Mouse (Mus musculus): ENCODE measurements around the gene Ndufv1.
A peak's percentile ranks its signal among the peaks of the same experiment; 100 is the strongest.

Ndufv1 gene

DNA sequence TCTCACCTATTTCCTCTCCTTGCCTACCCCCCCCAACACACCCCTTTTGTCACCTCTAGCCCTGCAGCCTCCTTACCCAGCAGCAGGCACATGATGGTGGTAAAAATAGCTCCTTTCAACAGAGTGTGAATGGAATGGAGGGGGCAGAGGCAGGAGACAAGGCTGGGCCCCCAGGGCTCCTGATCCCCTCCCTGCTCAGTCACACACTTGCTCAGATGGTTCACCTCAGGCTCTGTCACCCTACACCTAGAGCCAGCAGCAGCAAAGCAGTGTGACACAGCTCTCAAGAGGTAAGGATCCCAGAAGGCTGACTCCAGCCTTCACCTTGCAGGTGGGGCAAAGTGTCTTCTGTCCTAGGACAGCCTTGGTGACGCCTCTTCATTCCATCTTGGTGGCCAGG lies 9.5 kb downstream of the Ndufv1 start, which contains the start of gene Doc2g:
TSS of gene Doc2g (plus strand) at position 202 of the 400 bp plus-strand sequence.
- no peak for DNase-seq (ENCODE audit: low read depth, low spot score)

DNA sequence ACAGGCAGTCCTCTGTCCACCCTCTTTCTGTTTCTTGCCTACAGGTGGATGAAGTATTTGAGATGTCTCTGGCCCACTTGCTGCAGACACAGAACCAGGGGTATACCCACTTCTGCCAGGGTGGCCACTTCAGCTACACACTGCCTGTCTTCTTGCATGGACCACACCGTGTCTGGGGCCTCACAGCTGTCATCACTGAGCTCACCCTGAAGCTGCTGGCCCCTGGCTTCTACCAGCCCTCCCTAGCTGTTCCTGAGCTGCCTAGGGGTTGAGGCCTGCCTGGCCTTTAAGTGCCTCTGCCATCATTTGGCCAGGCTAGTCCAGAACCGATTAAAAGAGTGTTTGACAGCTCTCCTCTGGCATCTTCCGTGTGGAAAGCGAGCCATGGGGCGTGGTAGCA lies 10.9 kb downstream of the Ndufv1 start:
- DNase-seq (ENCODE audit: low read depth, low spot score), result no peak

DNA sequence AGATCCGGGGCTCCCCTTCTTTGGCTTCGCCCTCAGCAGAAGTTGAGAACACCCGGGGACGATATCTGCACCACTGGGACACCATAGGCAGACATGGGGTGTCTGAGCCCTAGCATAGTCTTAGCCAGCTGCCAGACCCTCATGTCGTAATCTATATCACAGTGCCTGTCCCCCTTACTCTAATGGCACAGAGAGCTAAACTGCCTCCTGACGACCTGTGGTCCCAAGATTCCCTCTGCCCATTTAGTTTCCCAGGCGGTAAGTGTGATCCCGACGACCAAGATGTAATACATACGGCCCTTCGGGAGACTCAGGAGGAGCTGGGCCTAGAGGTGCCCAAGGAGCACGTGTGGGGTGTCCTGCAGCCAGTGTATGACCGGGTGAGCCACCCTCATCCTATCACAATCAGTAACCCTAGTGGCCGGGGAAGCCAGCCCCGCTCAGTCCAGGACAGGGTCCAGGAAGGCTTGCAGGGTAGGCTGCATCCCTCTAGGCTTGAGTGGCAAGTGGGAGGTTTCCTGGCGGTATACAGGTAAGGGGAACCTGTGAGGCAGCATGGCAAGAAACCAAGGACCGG lies 11.6 kb downstream of the Ndufv1 start:
- DNase-seq (ENCODE audit: low read depth, low spot score), result no peak

DNA sequence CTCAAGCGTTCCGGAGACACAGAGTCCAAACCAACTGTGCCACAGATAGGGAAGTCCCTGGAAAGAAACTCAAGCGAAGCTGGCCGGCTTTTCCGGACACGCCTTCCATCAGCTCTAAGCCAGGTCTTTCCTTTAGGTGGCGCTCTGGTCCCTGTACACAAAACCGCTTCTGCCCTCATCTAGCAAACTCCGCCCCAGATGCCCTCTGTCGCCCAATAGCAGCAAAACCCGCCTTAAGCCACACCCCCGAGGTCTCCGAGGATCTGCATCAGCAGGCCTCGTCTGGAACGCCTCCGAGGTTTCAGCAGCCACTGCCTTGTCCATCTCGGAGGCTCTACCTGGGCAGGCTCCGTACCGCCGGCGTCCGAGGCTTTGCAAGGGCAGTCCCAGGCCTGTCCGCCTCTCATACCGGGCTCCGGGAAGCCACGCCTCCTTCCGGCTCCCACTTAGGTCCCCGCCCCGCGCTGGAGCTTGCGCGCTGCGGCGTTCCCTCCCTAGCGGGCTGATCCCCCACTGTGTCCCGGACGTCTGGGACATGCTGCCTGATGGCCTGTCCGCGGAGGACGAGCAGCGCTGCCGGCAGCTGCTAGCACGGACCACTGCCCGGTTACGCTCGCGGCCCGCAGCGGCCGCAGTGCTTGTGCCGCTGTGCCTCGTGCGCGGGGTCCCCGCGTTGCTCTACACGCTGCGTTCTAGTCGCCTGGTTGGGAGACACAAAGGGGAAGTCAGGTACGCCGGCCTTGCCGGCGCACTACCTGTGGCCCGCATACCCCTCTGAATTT lies 12.3 kb downstream of the Ndufv1 start, which contains the start of the genes Nudt8 and Gm49405:
TSS of gene Nudt8 (plus strand) at position 462 of the 782 bp plus-strand sequence.
TSS of gene Gm49405 (plus strand) at position 508 of the 782 bp plus-strand sequence.
- DNase-seq (ENCODE audit: low read depth, low spot score), result peak; percentile 98

DNA sequence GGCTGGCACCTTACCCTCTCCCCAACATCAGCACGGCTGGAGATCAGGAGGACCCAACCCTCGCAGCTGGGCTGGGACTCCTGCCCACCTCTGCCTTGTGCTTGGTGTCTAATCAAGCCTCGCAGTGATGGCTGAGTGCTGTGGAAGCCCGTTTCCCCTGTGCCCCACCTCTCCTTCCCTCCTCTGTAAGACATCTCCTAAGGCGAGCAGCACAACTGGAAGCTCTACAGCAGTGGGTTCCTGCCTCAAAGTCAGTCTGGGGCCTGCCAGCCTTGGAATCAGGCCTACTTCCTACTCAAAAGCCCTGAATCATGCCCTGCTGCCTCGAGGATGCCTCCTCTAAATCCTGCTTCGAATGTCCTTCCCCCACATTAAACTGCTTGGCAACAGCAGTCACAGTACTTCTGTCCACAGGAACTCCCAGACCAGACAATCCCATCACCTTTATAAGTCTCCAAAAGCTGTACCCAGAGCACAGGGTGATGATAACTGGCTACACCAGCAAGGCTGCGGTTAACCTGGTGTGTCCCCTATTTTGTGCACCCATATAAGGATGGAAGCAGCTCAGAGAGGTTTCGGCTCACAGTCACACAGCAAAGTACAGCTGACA lies 13.4 kb downstream of the Ndufv1 start:
- DNase-seq (ENCODE audit: low read depth, low spot score), result no peak

DNA sequence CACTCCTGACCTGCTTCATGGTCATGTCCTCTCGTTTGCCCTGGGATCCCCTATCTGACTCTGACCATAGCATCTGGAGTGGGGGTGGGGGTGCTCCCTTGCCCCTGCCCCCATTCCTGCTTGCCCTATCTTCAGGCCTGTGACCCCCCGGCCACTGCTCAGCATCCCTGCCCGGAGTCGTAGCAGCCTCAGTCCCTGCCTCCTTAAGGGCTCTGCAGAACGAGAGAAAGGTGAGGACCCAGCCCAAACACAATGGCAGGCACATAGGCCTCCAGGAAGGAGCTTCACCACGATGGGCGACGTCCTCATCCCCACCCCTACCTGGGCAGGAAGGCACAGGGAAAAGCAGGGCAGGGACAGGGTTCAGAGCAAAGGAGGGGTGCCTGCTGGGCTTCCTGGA lies 14.3 kb downstream of the Ndufv1 start:
- no peak for DNase-seq (ENCODE audit: low read depth, low spot score)

DNA sequence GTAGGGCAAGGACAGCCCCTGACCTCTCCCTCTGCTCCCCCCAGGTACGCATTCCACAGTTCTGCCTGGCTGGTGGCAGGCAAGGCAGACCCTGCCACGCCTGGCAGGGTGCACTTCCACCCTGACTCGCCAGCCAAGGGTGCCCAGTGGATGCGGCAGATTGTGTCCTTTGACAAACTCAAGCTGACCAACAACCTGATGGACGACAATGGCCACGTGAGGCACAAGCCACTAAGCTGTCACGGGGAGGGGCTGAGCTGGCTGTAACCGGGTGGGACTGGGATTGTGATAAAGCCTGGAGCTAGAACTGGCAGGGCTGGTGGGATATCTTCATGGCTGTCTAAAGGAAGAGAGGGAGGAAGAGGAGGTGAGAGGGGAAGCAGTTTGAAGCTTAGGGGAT lies 15.4 kb downstream of the Ndufv1 start:
- DNase-seq (ENCODE audit: low read depth, low spot score), result no peak

DNA sequence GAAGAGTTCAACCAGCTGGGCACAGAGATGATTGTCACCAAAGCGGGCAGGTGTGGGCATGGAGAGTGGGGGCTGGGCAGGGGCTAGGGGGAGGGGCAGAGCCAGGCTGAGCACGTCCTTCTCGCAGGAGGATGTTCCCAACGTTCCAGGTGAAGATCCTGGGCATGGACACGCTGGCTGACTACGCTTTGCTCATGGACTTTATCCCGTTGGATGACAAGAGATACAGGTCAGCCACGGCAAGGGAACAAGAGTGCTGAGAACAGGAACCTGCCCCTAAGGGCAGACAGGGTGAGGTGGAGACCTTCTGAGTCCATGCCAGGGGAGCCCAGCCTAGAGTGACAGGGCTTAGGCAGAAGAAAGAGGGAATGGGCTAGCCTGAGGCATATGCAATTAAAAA lies 15.9 kb downstream of the Ndufv1 start:
- no peak for DNase-seq (ENCODE audit: low read depth, low spot score)

DNA sequence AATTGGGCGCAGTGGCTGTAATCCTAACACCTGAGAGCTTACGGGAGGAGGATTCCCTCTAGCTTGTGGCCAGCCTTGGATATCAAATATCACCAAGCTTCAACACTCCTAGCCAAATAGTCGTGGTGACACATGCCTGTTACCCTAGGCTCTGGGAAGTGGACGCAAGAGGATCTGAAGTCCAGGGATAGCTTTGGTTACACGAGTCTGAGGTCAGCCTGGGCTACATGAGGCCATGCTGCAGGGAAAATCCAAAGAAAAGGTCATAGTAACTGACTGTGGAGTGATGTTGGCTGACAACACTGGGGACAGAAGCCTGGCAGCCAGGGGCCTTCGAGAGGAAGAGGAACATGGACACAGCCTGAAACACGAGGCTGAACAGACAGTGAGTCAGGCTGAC lies 16.5 kb downstream of the Ndufv1 start:
- DNase-seq (ENCODE audit: low read depth, low spot score), result no peak

DNA sequence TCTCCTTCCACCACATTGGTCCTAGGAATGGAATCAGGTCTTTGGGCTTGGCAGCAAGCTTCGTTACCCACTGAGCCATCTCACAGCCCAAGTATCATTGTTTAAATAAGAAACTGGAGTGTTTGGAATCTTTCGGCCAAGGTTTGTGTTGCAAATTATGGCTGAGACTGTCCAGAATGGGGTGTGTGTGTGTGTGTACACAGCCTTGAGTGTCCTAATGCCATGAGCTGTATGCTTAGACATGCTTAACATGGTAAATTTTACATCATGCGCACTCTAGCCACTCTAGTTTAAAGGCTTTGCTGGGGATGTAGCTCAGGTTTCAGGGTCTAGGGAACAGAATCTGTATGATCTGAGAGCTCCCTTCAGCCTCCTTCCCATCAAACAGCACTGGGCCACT lies 17.1 kb downstream of the Ndufv1 start:
- DNase-seq (ENCODE audit: low read depth, low spot score), result no peak

DNA sequence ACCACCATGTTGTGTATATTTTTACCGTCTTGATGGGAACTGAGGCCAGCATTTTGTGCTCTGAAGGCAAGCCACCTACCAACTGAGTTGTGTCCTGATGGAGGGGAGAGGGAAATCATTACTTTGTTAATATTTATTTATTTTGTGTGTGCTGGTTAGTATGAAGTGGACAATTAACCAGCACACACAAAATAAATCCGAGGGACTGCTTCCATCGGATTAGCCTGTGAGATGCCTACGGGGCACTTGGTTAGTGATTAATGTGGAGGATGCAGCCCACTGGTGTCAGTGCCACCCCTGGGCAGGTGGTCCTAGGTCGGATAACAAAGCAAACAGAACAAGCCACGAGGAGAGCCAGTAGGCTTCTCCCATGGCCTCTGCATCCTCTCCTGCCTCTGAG lies 17.7 kb downstream of the Ndufv1 start:
- DNase-seq (ENCODE audit: low read depth, low spot score), result no peak

DNA sequence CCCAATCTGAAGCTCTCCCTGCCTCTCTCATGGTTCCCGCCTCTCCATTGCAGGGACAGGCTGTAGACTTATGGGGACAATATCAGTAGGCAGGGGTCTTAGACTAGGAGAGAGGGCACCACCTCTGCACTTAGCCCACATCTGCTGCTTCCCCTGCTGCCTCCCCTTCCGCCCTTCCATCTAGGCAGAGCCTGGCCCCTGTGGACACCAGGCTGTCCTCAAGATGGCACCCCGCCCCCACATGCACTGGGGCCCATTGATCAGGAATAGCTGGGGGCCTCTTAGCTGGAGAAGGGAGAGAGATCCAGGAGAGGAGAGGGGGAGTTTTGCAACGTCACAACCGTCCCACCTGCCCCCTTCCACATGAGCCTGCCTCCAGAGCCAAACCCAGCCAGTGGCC lies 20.2 kb downstream of the Ndufv1 start, which contains the start of gene Tbx10:
TSS of gene Tbx10 (plus strand) at position 337 of the 400 bp plus-strand sequence.
- DNase-seq (ENCODE audit: low read depth, low spot score), result no peak

DNA sequence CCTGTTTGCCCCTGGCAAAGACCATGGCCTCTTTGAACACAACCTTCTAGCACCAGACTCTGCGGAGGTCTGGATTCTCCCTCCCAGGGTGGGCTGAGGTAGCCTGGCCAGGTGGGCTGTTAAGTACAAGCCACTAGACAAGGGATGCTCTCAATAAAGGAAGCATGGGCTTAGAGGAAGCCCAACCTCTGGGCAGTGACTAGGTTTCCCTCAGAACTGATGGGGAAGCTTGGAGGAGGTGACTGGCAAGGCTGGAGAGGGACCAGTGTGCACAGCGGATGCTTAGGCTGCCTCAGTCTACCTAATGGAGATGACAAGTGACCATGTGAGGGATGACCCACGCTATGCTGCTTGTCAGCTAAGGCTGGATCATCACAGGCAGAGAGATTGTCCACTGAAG lies 20.6 kb downstream of the Ndufv1 start:
- no peak for DNase-seq (ENCODE audit: low read depth, low spot score)

DNA sequence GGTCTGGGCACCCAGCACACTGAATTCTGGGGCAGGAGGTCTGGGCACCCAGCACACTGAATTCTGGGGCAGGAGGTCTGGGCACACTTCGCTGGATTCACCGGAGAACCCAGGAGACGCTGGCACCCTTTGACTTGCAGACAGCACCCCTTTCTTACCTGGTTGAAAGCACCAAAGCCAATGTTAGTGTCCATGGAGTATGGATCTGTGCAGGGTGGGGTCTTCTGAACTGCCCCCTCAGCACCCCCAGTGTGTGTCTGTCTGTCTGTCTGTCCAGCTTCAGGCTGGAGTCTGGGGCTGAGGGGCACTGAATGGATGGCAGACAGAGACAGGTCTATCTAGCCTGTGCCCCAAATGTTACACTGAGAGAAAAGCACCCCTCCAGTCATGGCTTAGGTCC lies 21.0 kb downstream of the Ndufv1 start:
- DNase-seq (ENCODE audit: low read depth, low spot score), result no peak

DNA sequence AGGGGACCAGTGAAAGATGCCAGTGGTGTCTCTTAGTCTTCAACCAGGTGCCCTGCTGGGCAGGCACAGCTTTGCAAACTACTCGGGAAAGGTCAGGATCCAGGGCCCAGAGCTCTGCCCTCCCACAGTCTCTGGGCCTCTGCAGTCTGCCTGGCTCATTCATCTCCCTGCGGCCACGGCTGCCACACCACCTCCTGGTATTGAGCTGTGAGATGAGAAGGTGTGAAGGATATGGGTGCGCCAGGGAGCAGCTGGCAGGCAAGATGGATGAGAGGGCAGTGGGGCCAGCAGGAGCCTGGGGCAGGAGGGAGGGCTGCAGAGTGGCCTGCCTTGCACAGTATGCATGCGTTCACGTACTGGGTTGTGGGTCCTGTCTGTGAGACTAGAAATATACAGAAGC lies 21.8 kb downstream of the Ndufv1 start:
- no peak for DNase-seq (ENCODE audit: low read depth, low spot score)

DNA sequence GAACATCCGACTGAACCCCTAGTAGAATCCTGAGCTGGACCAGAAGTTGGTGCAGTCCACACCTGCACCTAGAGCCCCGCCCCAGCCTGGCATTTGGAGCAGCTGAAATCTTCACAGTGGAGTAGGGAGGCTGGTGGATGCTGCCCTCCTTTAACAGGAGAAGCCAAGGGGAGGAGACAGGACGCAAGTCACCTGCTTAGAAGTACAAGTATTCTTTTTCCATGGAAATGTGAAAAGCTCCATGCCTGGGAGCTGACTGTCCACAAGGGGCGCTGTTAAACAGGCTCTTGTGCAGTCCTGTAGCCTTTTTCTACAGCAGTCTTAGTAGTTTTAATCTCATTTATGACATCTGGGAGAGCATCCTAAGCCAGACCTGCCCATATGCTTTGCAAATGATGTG lies 23.9 kb downstream of the Ndufv1 start:
- peak; percentile 82 for DNase-seq (ENCODE audit: low read depth, low spot score)

DNA sequence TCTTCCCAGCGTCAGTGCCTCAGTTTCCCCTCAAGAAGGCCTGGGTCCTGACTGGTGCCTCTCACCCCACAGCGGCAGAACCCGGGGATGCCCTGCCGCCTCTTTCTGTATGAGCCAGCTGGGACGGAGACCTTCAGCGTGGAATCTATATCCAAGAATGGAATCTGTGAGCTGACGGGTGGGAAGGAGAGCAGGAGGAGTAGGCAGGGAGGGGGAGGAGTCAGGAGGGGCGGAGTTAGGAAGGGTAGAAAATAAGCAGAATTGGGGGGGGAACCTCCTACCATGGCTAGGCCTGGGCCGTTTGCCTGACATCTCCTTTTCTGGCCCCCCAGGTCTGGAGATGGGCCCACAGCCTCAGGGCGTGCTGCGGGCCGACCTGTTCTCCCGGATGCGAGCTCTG lies 24.5 kb downstream of the Ndufv1 start:
- DNase-seq (ENCODE audit: low read depth, low spot score), result peak; percentile 61

DNA sequence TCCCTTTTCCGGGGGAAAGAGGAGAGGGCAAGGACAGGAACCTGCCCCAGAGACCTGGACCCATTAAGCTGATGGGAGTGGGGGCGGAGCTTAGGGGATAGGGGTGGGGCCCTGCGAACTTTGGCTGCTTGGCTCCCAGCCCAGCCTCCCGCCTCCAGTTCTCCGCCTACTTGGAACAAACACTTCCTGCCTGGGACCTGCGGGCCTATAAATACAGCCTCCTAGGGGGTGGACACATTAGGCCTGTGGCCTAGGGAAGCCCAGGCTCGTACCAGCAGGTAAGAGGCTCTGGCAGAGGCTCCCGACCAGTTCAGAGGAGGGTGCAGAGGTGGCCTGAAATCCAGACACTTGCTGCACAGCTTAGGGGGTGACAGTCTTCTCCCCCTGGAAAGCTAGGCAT lies 26.3 kb downstream of the Ndufv1 start, which contains the start of gene Acy3:
TSS of gene Acy3 (plus strand) at position 237 of the 400 bp plus-strand sequence.
- DNase-seq (ENCODE audit: low read depth, low spot score), result peak; percentile 86

DNA sequence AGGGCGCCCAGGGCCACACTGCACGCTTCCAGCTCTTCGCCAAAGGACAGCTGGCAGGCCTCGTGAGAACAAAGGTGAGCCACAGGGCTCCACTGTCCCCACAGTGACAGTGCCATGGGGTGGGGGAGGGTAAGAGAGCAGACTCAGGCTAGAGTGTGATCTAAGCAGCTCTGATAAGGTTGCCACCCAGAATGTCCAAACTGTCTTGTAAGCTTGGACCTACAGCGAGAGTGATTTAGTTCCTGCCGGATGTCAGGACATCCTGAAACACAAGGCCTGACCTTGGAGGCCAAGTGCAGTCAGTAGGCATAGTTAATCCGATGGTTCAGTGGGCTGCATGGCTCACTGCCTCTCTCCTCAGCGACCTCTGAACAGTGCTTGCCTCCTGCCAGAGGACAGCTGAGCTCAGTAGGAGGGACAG lies 27.3 kb downstream of the Ndufv1 start:
- no peak for DNase-seq (ENCODE audit: low read depth, low spot score)

DNA sequence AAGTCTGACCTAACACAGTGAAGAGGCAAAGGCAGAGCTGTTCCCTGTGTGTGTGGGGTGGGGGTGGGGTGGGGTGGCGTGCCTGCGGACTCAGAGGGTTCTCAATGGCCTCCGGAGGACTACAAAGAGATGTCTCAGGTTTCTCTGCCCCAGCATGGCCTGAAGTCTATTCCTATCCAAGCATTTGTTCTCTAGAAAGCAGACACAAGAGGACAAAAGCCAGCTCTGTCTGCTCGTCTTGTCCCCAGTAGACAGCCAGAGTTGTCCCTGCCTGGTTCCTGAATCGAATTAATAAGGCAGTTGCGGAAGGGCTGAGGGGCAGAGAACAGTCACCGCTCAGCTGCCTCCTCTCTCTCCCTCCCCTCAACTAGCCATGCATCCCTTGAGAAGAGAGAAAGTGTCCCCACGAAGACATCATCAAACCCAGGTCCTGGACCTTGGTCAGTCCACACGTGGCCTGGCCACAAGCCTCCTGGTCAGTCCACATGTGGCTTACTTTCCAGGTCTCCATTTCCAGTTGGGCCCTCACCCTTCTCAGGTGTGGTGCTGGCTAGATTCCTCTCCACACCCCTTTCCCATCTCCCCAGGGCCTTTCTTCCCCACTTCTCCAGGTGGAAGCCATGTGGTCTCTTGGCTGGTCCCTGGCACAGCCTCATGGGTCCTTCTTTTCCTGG lies 28.9 kb downstream of the Ndufv1 start:
- no peak for DNase-seq (ENCODE audit: low read depth, low spot score)

DNA sequence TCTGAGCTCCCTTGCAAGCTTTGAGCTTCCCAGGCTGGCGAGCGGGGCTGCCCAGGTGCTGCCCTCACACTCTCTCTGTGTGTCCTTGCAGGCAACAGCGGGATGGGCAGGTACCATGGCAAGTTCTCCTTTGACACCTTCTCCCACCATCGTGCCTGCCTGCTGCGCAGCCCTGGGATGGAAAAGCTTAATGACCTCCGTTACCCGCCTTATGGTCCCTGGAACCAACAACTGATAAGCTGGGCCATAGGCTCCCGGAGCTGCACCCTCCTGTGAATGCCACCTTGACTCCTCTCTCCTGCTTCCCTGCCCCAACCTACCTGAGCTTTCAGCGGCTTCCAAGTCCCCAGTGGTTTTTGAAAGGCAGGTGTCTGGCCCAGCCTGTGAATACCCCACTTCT lies 31.7 kb downstream of the Ndufv1 start:
- no peak for DNase-seq (ENCODE audit: low read depth, low spot score)

DNA sequence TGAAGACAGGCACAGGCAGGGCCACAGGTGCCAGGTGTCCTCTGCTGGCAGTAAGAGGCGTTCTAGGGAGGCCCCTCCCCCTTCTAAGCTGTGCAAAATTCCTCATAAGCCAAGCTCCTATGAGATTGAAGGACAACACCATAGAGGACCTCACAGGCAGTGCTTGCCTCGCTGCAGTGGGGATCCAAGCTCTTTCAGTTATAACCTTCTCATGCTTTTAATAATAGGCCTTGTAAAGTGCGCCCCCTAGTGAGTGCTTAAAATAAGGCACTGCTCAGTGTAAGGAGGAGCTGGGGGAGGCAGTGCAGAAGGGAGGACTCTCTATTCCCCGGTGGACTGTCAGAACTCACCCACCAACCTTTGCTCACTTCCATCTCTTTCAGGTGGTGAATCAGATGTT lies 32.3 kb downstream of the Ndufv1 start:
- DNase-seq (ENCODE audit: low read depth, low spot score), result peak; percentile 87
